Comparison of ENCODE assay signal across 24 mouse cellular contexts in the genomic region with DNA sequence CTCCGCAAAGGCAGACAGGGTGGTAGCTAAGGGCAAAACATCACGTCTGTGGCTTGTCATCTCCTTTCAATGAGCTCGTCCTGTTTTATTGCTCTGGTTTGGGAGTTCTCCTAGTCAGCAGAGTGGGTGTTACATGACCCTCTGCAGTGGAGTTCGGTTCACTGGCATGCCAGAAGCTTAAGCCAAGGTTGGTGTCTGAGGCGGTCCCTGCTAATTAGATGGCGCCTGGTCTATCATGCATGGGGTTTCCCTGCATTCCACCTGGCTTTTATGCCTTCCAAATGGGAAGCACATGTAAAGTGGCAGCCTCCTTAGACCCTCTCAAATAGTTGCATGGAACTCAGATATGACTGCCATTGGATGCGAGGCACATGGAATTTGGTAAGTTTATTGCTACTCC. TPM values are rescaled to one million over a fixed set of nuclear protein-coding genes. Genes with fewer than 3 reads are reported as not detected.
DNase-seq lines count a peak whose midpoint lies in the region; ATAC-seq lines count a peak whose summit lies in the region.
"Had no signal": no experiment of that assay in that cellular context is flagged by ENCODE, and none has a peak within 500 bp of the region (broad histone marks: within the 10 kb centered on the region; RNA-seq: fewer than 3 reads in every experiment).

No protein-coding gene starts in this region.

- DNase-seq in embryonic facial prominence, embryonic 14.5 days (ENCODE audit: low spot score): peak; percentile 8
- DNase-seq in embryonic facial prominence, embryonic 10.5 days (ENCODE audit: low spot score): no peak
- DNase-seq in limb, embryonic 11.5 days (ENCODE audit: low spot score): peak; percentile 29
- DNase-seq in limb, embryonic 10.5 days (ENCODE audit: low spot score): no peak
- DNase-seq in kidney, postnatal 4 days: no peak
- no peak for DNase-seq in natural killer cell, adult 2 months (ENCODE audit: low spot score in 2 of 2)
- DNase-seq: adrenal gland, adult 8-10 months; adrenal gland, postnatal 14 days; adrenal gland, postnatal 36 days; B cell, adult 2 months; cerebellum, adult 11-12 months; cerebellum, adult 2 months; cerebellum, adult 9-10 months; cerebellum, postnatal 10 days; cerebellum, postnatal 25 days had no signal

- no peak overlapping the region for H3K4me3 ChIP-seq in embryonic facial prominence, embryonic 14.5 days (ENCODE audit: low read depth, low read length)
- no peak overlapping the region for H3K4me3 ChIP-seq in embryonic facial prominence, embryonic 10.5 days
- H3K4me3 ChIP-seq in limb, embryonic 11.5 days (ENCODE audit: low read depth, low read length): no peak overlapping the region
- no peak overlapping the region for H3K4me3 ChIP-seq in limb, embryonic 10.5 days
- H3K4me3 ChIP-seq in limb, embryonic 12.5 days (replicated peaks): no peak overlapping the region
- H3K4me3 ChIP-seq: embryonic facial prominence, embryonic 13.5 days; forebrain, embryonic 13.5 days; forebrain, embryonic 15.5 days had no signal

- H3K9ac ChIP-seq in embryonic facial prominence, embryonic 14.5 days (ENCODE audit: low read depth, low read length): no peak overlapping the region
- H3K9ac ChIP-seq in limb, embryonic 11.5 days (ENCODE audit: low read length): no peak overlapping the region
- no peak overlapping the region for H3K9ac ChIP-seq in limb, embryonic 12.5 days (replicated peaks)
- H3K9ac ChIP-seq: embryonic facial prominence, embryonic 13.5 days; forebrain, embryonic 13.5 days; forebrain, embryonic 15.5 days had no signal

- H3K36me3 ChIP-seq in embryonic facial prominence, embryonic 14.5 days (ENCODE audit: control insufficient read depth, insufficient read depth, low read length): no peaks in the 10 kb centered on the region
- no peaks in the 10 kb centered on the region for H3K36me3 ChIP-seq in embryonic facial prominence, embryonic 10.5 days (replicated peaks)
- H3K36me3 ChIP-seq in limb, embryonic 11.5 days (ENCODE audit: control insufficient read depth, insufficient read depth, low read length): no peaks in the 10 kb centered on the region
- no peaks in the 10 kb centered on the region for H3K36me3 ChIP-seq in limb, embryonic 10.5 days
- H3K36me3 ChIP-seq in limb, embryonic 12.5 days: no peaks in the 10 kb centered on the region
- H3K36me3 ChIP-seq: embryonic facial prominence, embryonic 13.5 days; forebrain, embryonic 15.5 days; G1E had no signal

- peaks cover 9% of the 10 kb centered on the region for H3K4me1 ChIP-seq in embryonic facial prominence, embryonic 14.5 days (ENCODE audit: control insufficient read depth, insufficient read depth, low read length)
- no peaks in the 10 kb centered on the region for H3K4me1 ChIP-seq in embryonic facial prominence, embryonic 10.5 days
- no peaks in the 10 kb centered on the region for H3K4me1 ChIP-seq in limb, embryonic 11.5 days (ENCODE audit: control insufficient read depth, insufficient read depth, low read length)
- no peaks in the 10 kb centered on the region for H3K4me1 ChIP-seq in limb, embryonic 10.5 days
- H3K4me1 ChIP-seq in limb, embryonic 12.5 days (replicated peaks): peaks cover 3% of the 10 kb centered on the region; the same call in 1 of the 2 replicates
- H3K4me1 ChIP-seq: forebrain, embryonic 13.5 days; forebrain, embryonic 15.5 days had no signal

- no peaks in the 10 kb centered on the region for H3K27me3 ChIP-seq in embryonic facial prominence, embryonic 14.5 days (replicated peaks; ENCODE audit: control insufficient read depth, insufficient read depth, low read length)
- no peaks in the 10 kb centered on the region for H3K27me3 ChIP-seq in embryonic facial prominence, embryonic 10.5 days (replicated peaks; ENCODE audit: low read depth, poor library complexity, severe bottlenecking)
- no peaks in the 10 kb centered on the region for H3K27me3 ChIP-seq in limb, embryonic 11.5 days (ENCODE audit: control insufficient read depth, insufficient read depth, low read length)
- H3K27me3 ChIP-seq in limb, embryonic 10.5 days (ENCODE audit: low read depth, poor library complexity, severe bottlenecking): no peaks in the 10 kb centered on the region
- H3K27me3 ChIP-seq in limb, embryonic 12.5 days: no peaks in the 10 kb centered on the region
- H3K27me3 ChIP-seq: CH12.LX; embryonic facial prominence, embryonic 13.5 days; forebrain, embryonic 13.5 days; forebrain, embryonic 15.5 days; Patski had no signal

- H3K4me2 ChIP-seq in embryonic facial prominence, embryonic 14.5 days (ENCODE audit: low read depth, low read length): no peak overlapping the region
- no peak overlapping the region for H3K4me2 ChIP-seq in limb, embryonic 11.5 days (ENCODE audit: low read depth, severe bottlenecking)
- H3K4me2 ChIP-seq in limb, embryonic 12.5 days: no peak overlapping the region
- H3K4me2 ChIP-seq: embryonic facial prominence, embryonic 13.5 days; forebrain, embryonic 13.5 days; forebrain, embryonic 15.5 days had no signal

- no peak overlapping the region for H3K27ac ChIP-seq in embryonic facial prominence, embryonic 14.5 days (replicated peaks; ENCODE audit: low read depth, low read length)
- H3K27ac ChIP-seq in embryonic facial prominence, embryonic 10.5 days (replicated peaks): no peak overlapping the region
- no peak overlapping the region for H3K27ac ChIP-seq in limb, embryonic 11.5 days (replicated peaks; ENCODE audit: low read depth, low read length)
- no peak overlapping the region for H3K27ac ChIP-seq in limb, embryonic 10.5 days
- H3K27ac ChIP-seq in limb, embryonic 12.5 days: no peak overlapping the region
- H3K27ac ChIP-seq: embryonic facial prominence, embryonic 13.5 days; forebrain, embryonic 13.5 days; forebrain, embryonic 15.5 days had no signal

- H3K9me3 ChIP-seq in embryonic facial prominence, embryonic 14.5 days (ENCODE audit: control insufficient read depth, low read length): no peaks in the 10 kb centered on the region
- H3K9me3 ChIP-seq in embryonic facial prominence, embryonic 10.5 days: no peaks in the 10 kb centered on the region
- no peaks in the 10 kb centered on the region for H3K9me3 ChIP-seq in limb, embryonic 11.5 days (ENCODE audit: control insufficient read depth, low read length)
- H3K9me3 ChIP-seq in limb, embryonic 10.5 days (replicated peaks): no peaks in the 10 kb centered on the region
- no peaks in the 10 kb centered on the region for H3K9me3 ChIP-seq in limb, embryonic 12.5 days
- H3K9me3 ChIP-seq: embryonic facial prominence, embryonic 13.5 days; forebrain, embryonic 13.5 days; forebrain, embryonic 15.5 days; G1E had no signal

- ATAC-seq in embryonic facial prominence, embryonic 14.5 days (ENCODE audit: low read depth): no peak
- no peak for ATAC-seq in limb, embryonic 11.5 days (ENCODE audit: insufficient number of reproducible peaks, low FRiP score, low TSS enrichment, low read depth)
- peak; percentile 66 for ATAC-seq in limb, embryonic 12.5 days (ENCODE audit: insufficient number of reproducible peaks, insufficient read depth, low FRiP score, low TSS enrichment, low read depth)
- ATAC-seq: activated CD4-positive, CD25-positive, alpha-beta regulatory T cell, adult 4 months; CD4-positive, CD25-positive, alpha-beta regulatory T cell, adult 4 months; forebrain, embryonic 13.5 days; forebrain, embryonic 15.5 days; Patski had no signal

- WGBS in embryonic facial prominence, embryonic 14.5 days: 54% methylated on average over 7 of the region's 7 CpGs
- 82% methylated on average over 7 of the region's 7 CpGs for WGBS in embryonic facial prominence, embryonic 10.5 days
- 37% methylated on average over 7 of the region's 7 CpGs for WGBS in limb, embryonic 11.5 days
- 60% methylated on average over 7 of the region's 7 CpGs for WGBS in limb, embryonic 10.5 days
- 33% methylated on average over 7 of the region's 7 CpGs for WGBS in limb, embryonic 12.5 days

RNA-seq across cellular contexts. Expression of a gene that starts 42.0 kb away (rescaled TPM):
- polyA plus RNA-seq in embryonic facial prominence, embryonic 14.5 days (2014; fragmentation: Nextera tagmentation; extraction: Ambion mirVana): 133 and 141 TPM in 2 replicates
- polyA plus RNA-seq in embryonic facial prominence, embryonic 10.5 days (2016; fragmentation: Nextera tagmentation; extraction: Ambion mirVana): 1.3 and 1.9 TPM in 2 replicates
- 2.2 TPM in 2 replicates for polyA plus RNA-seq in limb, embryonic 11.5 days (2014; fragmentation: Nextera tagmentation; extraction: Ambion mirVana)
- 0.97 and 2.0 TPM in 2 replicates for polyA plus RNA-seq in limb, embryonic 10.5 days (2016; fragmentation: Nextera tagmentation; extraction: Ambion mirVana)
- 4.7 and 6.7 TPM in 2 replicates for polyA plus RNA-seq in limb, embryonic 12.5 days (2016; fragmentation: Nextera tagmentation; extraction: Ambion mirVana)
- polyA plus RNA-seq: activated CD4-positive, CD25-positive, alpha-beta regulatory T cell, adult 4 months; CD4-positive, CD25-positive, alpha-beta regulatory T cell, adult 4 months; G1E had no signal

Comparison
In these comparisons a context has a peak if more than half of its experiments do, and no peak if none do; other contexts are left out.
1. DNase-seq: peak in embryonic facial prominence, embryonic 14.5 days (single experiment) and limb, embryonic 11.5 days (single experiment); none in embryonic facial prominence, embryonic 10.5 days (single experiment), limb, embryonic 10.5 days (single experiment), kidney, postnatal 4 days (0 of 2) and natural killer cell, adult 2 months (0 of 2).
2. RNA of a gene that starts 42.0 kb away (polyA plus RNA-seq): 133 to 141 TPM in embryonic facial prominence, embryonic 14.5 days; 4.7 to 6.7 TPM in limb, embryonic 12.5 days, 2.2 TPM in limb, embryonic 11.5 days, 0.97 to 2.0 TPM in limb, embryonic 10.5 days and 1.3 to 1.9 TPM in embryonic facial prominence, embryonic 10.5 days; every median in the first group is over 10 times any median in the second.